Comparison of ENCODE assay signal across 24 mouse cellular contexts in the genomic region with DNA sequence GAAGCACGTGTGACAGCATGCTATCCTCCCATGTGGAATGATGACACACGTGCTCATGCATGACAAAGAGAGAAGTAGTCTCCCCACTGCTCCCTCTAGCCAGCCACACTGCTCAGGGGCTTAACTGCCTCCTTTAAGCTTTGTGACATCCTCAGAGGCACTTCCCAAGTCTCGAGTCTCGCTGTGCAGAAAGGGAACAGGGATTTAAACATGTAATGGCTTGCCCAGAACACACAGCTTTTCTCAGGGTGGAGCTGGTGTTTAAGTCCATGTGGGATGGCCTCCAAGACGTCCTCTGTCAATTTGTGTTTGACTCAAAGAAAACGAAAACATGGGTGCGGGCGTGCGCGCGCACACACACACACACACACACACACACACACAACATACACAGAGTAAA.
DNase-seq lines count a peak whose midpoint lies in the region; ATAC-seq and TF ChIP-seq lines count a peak whose summit lies in the region.
"Had no signal": no experiment of that assay in that cellular context is flagged by ENCODE, and none has a peak within 500 bp of the region (broad histone marks: within the 10 kb centered on the region; RNA-seq: fewer than 3 reads in every experiment).

No protein-coding gene starts in this region.

- H3K4me3 ChIP-seq in forebrain, embryonic 10.5 days = no peak overlapping the region
- H3K4me3 ChIP-seq in forebrain, embryonic 15.5 days = no peak overlapping the region
- H3K4me3 ChIP-seq in G1E (ENCODE audit: low read depth, low read length) = peak overlapping the region; percentile 27; the same call in 1 of the 2 replicates
- H3K4me3 ChIP-seq in stomach, embryonic 14.5 days (ENCODE audit: low read depth, low read length) = no peak overlapping the region
- H3K4me3 ChIP-seq: embryonic facial prominence, embryonic 12.5 days; erythroblast, embryonic 14.5 days; forebrain, embryonic 12.5 days; heart, embryonic 13.5 days; hindbrain, embryonic 15.5 days had no signal

- no peak for DNase-seq in forebrain, embryonic 10.5 days (ENCODE audit: extremely low spot score, low spot score)
- DNase-seq in G1E (ENCODE audit: low spot score) = no peak
- peak; percentile 90 for DNase-seq in fat pad, adult 2 months (ENCODE audit: extremely low read depth, low read depth, low spot score)
- DNase-seq in cerebellum, postnatal 25 days = no peak
- DNase-seq in left cerebral cortex, adult 11 months (ENCODE audit: low spot score) = no peak
- DNase-seq in liver = no peak
- DNase-seq: adrenal gland, postnatal 25 days; cerebellum, adult 2 months; cerebellum, postnatal 10 days; embryo, embryonic 11 days; forebrain, postnatal 0 days; gastrocnemius, postnatal 14 days; heart, adult 11 months; heart, postnatal 36 days had no signal

- TF ChIP-seq CTCF in G1E (IDR thresholded peaks at IDR 0.05; ENCODE audit: low read depth, low read length) = no peak

- 0 out of 2 replicates have a peak overlapping the region, but pooled peaks have one; percentile 15 for H3K27ac ChIP-seq in forebrain, embryonic 10.5 days
- no peak overlapping the region for H3K27ac ChIP-seq in forebrain, embryonic 15.5 days (replicated peaks)
- H3K27ac ChIP-seq in stomach, embryonic 14.5 days (ENCODE audit: low read length) = peak overlapping the region; percentile 53; the same call in 1 of the 2 replicates
- H3K27ac ChIP-seq: embryonic facial prominence, embryonic 12.5 days; forebrain, embryonic 12.5 days; heart, embryonic 13.5 days; hindbrain, embryonic 15.5 days had no signal

- H3K27me3 ChIP-seq in forebrain, embryonic 10.5 days (ENCODE audit: poor library complexity, severe bottlenecking) = no peaks in the 10 kb centered on the region
- no peaks in the 10 kb centered on the region for H3K27me3 ChIP-seq in forebrain, embryonic 15.5 days
- 0 out of 2 replicates have a peak, but pooled peaks cover 8% of the 10 kb centered on the region for H3K27me3 ChIP-seq in G1E (ENCODE audit: insufficient read depth, low read length)
- H3K27me3 ChIP-seq in stomach, embryonic 14.5 days (ENCODE audit: control insufficient read depth, insufficient read depth, low read length) = no peaks in the 10 kb centered on the region
- H3K27me3 ChIP-seq: embryonic facial prominence, embryonic 12.5 days; forebrain, embryonic 12.5 days; heart, embryonic 13.5 days; hindbrain, embryonic 15.5 days; Patski had no signal

- no peaks in the 10 kb centered on the region for H3K9me3 ChIP-seq in forebrain, embryonic 10.5 days
- H3K9me3 ChIP-seq in forebrain, embryonic 15.5 days = no peaks in the 10 kb centered on the region
- no peaks in the 10 kb centered on the region for H3K9me3 ChIP-seq in G1E (replicated peaks)
- H3K9me3 ChIP-seq in stomach, embryonic 14.5 days (ENCODE audit: control insufficient read depth, low read depth, low read length) = no peaks in the 10 kb centered on the region
- H3K9me3 ChIP-seq: embryonic facial prominence, embryonic 12.5 days; forebrain, embryonic 12.5 days; heart, embryonic 13.5 days; hindbrain, embryonic 15.5 days had no signal

- no peak overlapping the region for H3K9ac ChIP-seq in forebrain, embryonic 15.5 days (replicated peaks)
- no peak overlapping the region for H3K9ac ChIP-seq in stomach, embryonic 14.5 days (replicated peaks; ENCODE audit: low read depth, low read length)
- H3K9ac ChIP-seq: embryonic facial prominence, embryonic 12.5 days; forebrain, embryonic 12.5 days; forebrain, postnatal 0 days; heart, embryonic 13.5 days; hindbrain, embryonic 15.5 days had no signal

- peaks cover 22% of the 10 kb centered on the region for H3K4me1 ChIP-seq in forebrain, embryonic 10.5 days
- no peaks in the 10 kb centered on the region for H3K4me1 ChIP-seq in forebrain, embryonic 15.5 days
- no peaks in the 10 kb centered on the region for H3K4me1 ChIP-seq in G1E (ENCODE audit: insufficient read depth, low read depth, low read length)
- H3K4me1 ChIP-seq in stomach, embryonic 14.5 days (ENCODE audit: control insufficient read depth, insufficient read depth, low read length) = peaks cover 11% of the 10 kb centered on the region
- H3K4me1 ChIP-seq: forebrain, embryonic 12.5 days had no signal

- ATAC-seq in forebrain, embryonic 15.5 days (replicated peaks) = no peak
- ATAC-seq in G1E (ENCODE audit: extremely low read depth, insufficient number of reproducible peaks, low FRiP score, poor library complexity, severe bottlenecking) = no peak
- peak; percentile 42; the same call in 1 of the 2 replicates for ATAC-seq in stomach, embryonic 14.5 days (ENCODE audit: insufficient number of reproducible peaks, insufficient read depth, low FRiP score, low read depth)
- ATAC-seq: activated CD4-positive, CD25-positive, alpha-beta regulatory T cell, adult 4 months; forebrain, postnatal 0 days; inflammation-experienced regulatory T-cells, adult 6 months; Patski had no signal

- no peak overlapping the region for H3K4me2 ChIP-seq in forebrain, embryonic 15.5 days (replicated peaks)
- no peak overlapping the region for H3K4me2 ChIP-seq in stomach, embryonic 14.5 days (replicated peaks; ENCODE audit: low read depth, low read length)
- H3K4me2 ChIP-seq: embryonic facial prominence, embryonic 12.5 days; forebrain, embryonic 12.5 days; heart, embryonic 13.5 days; hindbrain, embryonic 15.5 days had no signal

- no peaks in the 10 kb centered on the region for H3K36me3 ChIP-seq in forebrain, embryonic 10.5 days (replicated peaks)
- H3K36me3 ChIP-seq in forebrain, embryonic 15.5 days = no peaks in the 10 kb centered on the region
- no peaks in the 10 kb centered on the region for H3K36me3 ChIP-seq in G1E (replicated peaks)
- no peaks in the 10 kb centered on the region for H3K36me3 ChIP-seq in stomach, embryonic 14.5 days (ENCODE audit: control insufficient read depth, insufficient read depth, low read length)
- H3K36me3 ChIP-seq: embryonic facial prominence, embryonic 12.5 days; forebrain, embryonic 12.5 days; hindbrain, embryonic 15.5 days had no signal

- WGBS in forebrain, embryonic 10.5 days = 81% methylated on average over 11 of the region's 11 CpGs
- WGBS in forebrain, embryonic 15.5 days = 78% methylated on average over 11 of the region's 11 CpGs
- WGBS in stomach, embryonic 14.5 days = 71% methylated on average over 11 of the region's 11 CpGs
